Mouse (Mus musculus): Measurements from ENCODE around the gene Nat14. TPM values are rescaled to one million over a fixed set of nuclear protein-coding genes. Genes with fewer than 3 reads are reported as not detected.
A peak's percentile ranks its signal among the peaks of the same experiment; 100 is the strongest.

The Nat14 gene
- polyA plus RNA-seq, 1 experiment from 2014 or later, result 5.1 TPM

- Histone ChIP-seq H3K27ac (replicated peaks) (no peak overlapping the region), H3K4me2 (replicated peaks) (no peak overlapping the region), H3K36me3 (no peaks in the 10 kb centered on the region), H3K9me3 (replicated peaks) (no peaks in the 10 kb centered on the region), H3K27me3 (no peaks in the 10 kb centered on the region), H3K9ac (no peak overlapping the region), H3K4me1 (0 out of 2 replicates have a peak, but pooled peaks cover 3% of the 10 kb centered on the region), H3K4me3 (replicated peaks) (no peak overlapping the region)
- no peak for ATAC-seq (ENCODE audit: insufficient number of reproducible peaks, low FRiP score, low TSS enrichment, low read depth)
- WGBS, result 81% methylated on average over 19 of the region's 19 CpGs
Observed at GRCm38 (mm10) chr7:4950561-4951342, 28.9 kb downstream of the Nat14 start.

- no peak overlapping the region for H3K4me2 ChIP-seq (replicated peaks)
- H3K9ac ChIP-seq, result no peak overlapping the region
- H3K36me3 ChIP-seq, result no peaks in the 10 kb centered on the region
- H3K27ac ChIP-seq (replicated peaks), result no peak overlapping the region
- H3K9me3 ChIP-seq (replicated peaks), result no peaks in the 10 kb centered on the region
- ATAC-seq (ENCODE audit: insufficient number of reproducible peaks, low FRiP score, low TSS enrichment, low read depth), result no peak
- H3K4me3 ChIP-seq (replicated peaks), result no peak overlapping the region
- WGBS, result 26% methylated on average over 10 of the region's 10 CpGs
- H3K27me3 ChIP-seq, result no peaks in the 10 kb centered on the region
- 0 out of 2 replicates have a peak, but pooled peaks cover 3% of the 10 kb centered on the region for H3K4me1 ChIP-seq
Observed at GRCm38 (mm10) chr7:4953815-4954445, 32.1 kb downstream of the Nat14 start.

GRCm38 (mm10) chr7:4957361-4957760, 35.5 kb downstream of the Nat14 start:
- Histone ChIP-seq H3K36me3 (no peaks in the 10 kb centered on the region), H3K27ac (replicated peaks) (no peak overlapping the region), H3K4me3 (replicated peaks) (no peak overlapping the region), H3K4me1 (0 out of 2 replicates have a peak, but pooled peaks cover 3% of the 10 kb centered on the region), H3K4me2 (replicated peaks) (no peak overlapping the region), H3K9ac (no peak overlapping the region), H3K9me3 (replicated peaks) (no peaks in the 10 kb centered on the region), H3K27me3 (no peaks in the 10 kb centered on the region)
- 71% methylated on average over 10 of the region's 10 CpGs for WGBS
- no peak for ATAC-seq (ENCODE audit: insufficient number of reproducible peaks, low FRiP score, low TSS enrichment, low read depth)

GRCm38 (mm10) chr7:4963527-4963926, 41.7 kb downstream of the Nat14 start:
- WGBS, result 50% methylated on average over 5 of the region's 5 CpGs
- H3K36me3 ChIP-seq, result no peaks in the 10 kb centered on the region
- H3K27ac ChIP-seq (replicated peaks), result no peak overlapping the region
- no peak for ATAC-seq (ENCODE audit: insufficient number of reproducible peaks, low FRiP score, low TSS enrichment, low read depth)
- H3K27me3 ChIP-seq, result no peaks in the 10 kb centered on the region
- no peak overlapping the region for H3K4me2 ChIP-seq (replicated peaks)
- no peak overlapping the region for H3K9ac ChIP-seq
- H3K4me1 ChIP-seq, result peaks cover 7% of the 10 kb centered on the region
- no peak overlapping the region for H3K4me3 ChIP-seq (replicated peaks)
- H3K9me3 ChIP-seq (replicated peaks), result no peaks in the 10 kb centered on the region

- Histone ChIP-seq H3K27me3 (no peaks in the 10 kb centered on the region), H3K4me3 (replicated peaks) (no peak within 1 kb of the TSS), H3K9ac (no peak within 1 kb of the TSS), H3K4me1 (peaks cover 7% of the 10 kb centered on the region), H3K4me2 (replicated peaks) (peak within 1 kb of the TSS; percentile 24; the same call in 1 of the 2 replicates), H3K9me3 (replicated peaks) (no peaks in the 10 kb centered on the region), H3K36me3 (no peaks in the 10 kb centered on the region), H3K27ac (replicated peaks) (no peak within 1 kb of the TSS; the same call in 1 of the 2 replicates)
- WGBS, result 4% methylated on average over 10 of the region's 10 CpGs
- ATAC-seq (ENCODE audit: insufficient number of reproducible peaks, low FRiP score, low TSS enrichment, low read depth), result peak; percentile 76; the same call in 1 of the 2 replicates
Observed at GRCm38 (mm10) chr7:4964272-4964671, 42.4 kb downstream of the Nat14 start, which contains the start of gene Sbk2. TSS of gene Sbk2 (minus strand) at chr7:4964406.

GRCm38 (mm10) chr7:4964988-4965387, 43.2 kb downstream of the Nat14 start:
- WGBS, result 77% methylated on average over 5 of the region's 5 CpGs
- H3K36me3 ChIP-seq, result no peaks in the 10 kb centered on the region
- no peak overlapping the region for H3K27ac ChIP-seq (replicated peaks)
- ATAC-seq (ENCODE audit: insufficient number of reproducible peaks, low FRiP score, low TSS enrichment, low read depth), result no peak
- no peak overlapping the region for H3K4me2 ChIP-seq (replicated peaks)
- H3K4me3 ChIP-seq (replicated peaks), result no peak overlapping the region
- H3K9me3 ChIP-seq (replicated peaks), result no peaks in the 10 kb centered on the region
- H3K27me3 ChIP-seq, result no peaks in the 10 kb centered on the region
- no peak overlapping the region for H3K9ac ChIP-seq
- H3K4me1 ChIP-seq, result peaks cover 7% of the 10 kb centered on the region

GRCm38 (mm10) chr7:4971068-4971467, 49.2 kb downstream of the Nat14 start, which contains the start of gene Sbk3:
TSS of gene Sbk3 (minus strand) at chr7:4971168.
- Histone ChIP-seq H3K4me1 (no peaks in the 10 kb centered on the region), H3K4me2 (replicated peaks) (no peak within 1 kb of the TSS), H3K36me3 (no peaks in the 10 kb centered on the region), H3K27me3 (no peaks in the 10 kb centered on the region), H3K9ac (no peak within 1 kb of the TSS), H3K4me3 (replicated peaks) (no peak within 1 kb of the TSS), H3K27ac (replicated peaks) (no peak within 1 kb of the TSS), H3K9me3 (replicated peaks) (no peaks in the 10 kb centered on the region)
- no peak for ATAC-seq (ENCODE audit: insufficient number of reproducible peaks, low FRiP score, low TSS enrichment, low read depth)
- WGBS, result 45% methylated on average over 6 of the region's 6 CpGs

- H3K4me2 ChIP-seq (replicated peaks), result no peak overlapping the region
- H3K9me3 ChIP-seq (replicated peaks), result no peaks in the 10 kb centered on the region
- no peaks in the 10 kb centered on the region for H3K4me1 ChIP-seq
- H3K27me3 ChIP-seq, result no peaks in the 10 kb centered on the region
- no peak overlapping the region for H3K4me3 ChIP-seq (replicated peaks)
- no peak for ATAC-seq (ENCODE audit: insufficient number of reproducible peaks, low FRiP score, low TSS enrichment, low read depth)
- no peak overlapping the region for H3K27ac ChIP-seq (replicated peaks)
- 17% methylated on average over 7 of the region's 7 CpGs for WGBS
- no peaks in the 10 kb centered on the region for H3K36me3 ChIP-seq
- no peak overlapping the region for H3K9ac ChIP-seq
Observed at GRCm38 (mm10) chr7:4971710-4972109, 49.9 kb downstream of the Nat14 start.

GRCm38 (mm10) chr7:4972321-4973047, 50.7 kb downstream of the Nat14 start:
- Histone ChIP-seq H3K9me3 (replicated peaks) (no peaks in the 10 kb centered on the region), H3K4me3 (replicated peaks) (no peak overlapping the region), H3K36me3 (no peaks in the 10 kb centered on the region), H3K27ac (replicated peaks) (no peak overlapping the region), H3K4me1 (no peaks in the 10 kb centered on the region), H3K9ac (no peak overlapping the region), H3K4me2 (replicated peaks) (no peak overlapping the region), H3K27me3 (no peaks in the 10 kb centered on the region)
- 65% methylated on average over 18 of the region's 18 CpGs for WGBS
- peak; percentile 61; the same call in 1 of the 2 replicates for ATAC-seq (ENCODE audit: insufficient number of reproducible peaks, low FRiP score, low TSS enrichment, low read depth)

Data from embryonic facial prominence, embryonic 15.5 days (tissue).